Mouse (Mus musculus): ENCODE measurements around the gene Crat. TPM values are rescaled to one million over a fixed set of nuclear protein-coding genes. Genes with fewer than 3 reads are reported as not detected.
"Not testable (repeated sequence)": the region's sequence is repeated elsewhere in the genome, so short reads cannot be mapped to it uniquely, and the experiment has no call there.

Gene Crat
- polyA plus RNA-seq, 1 experiment from 2014 or later, result 16.3 TPM

GRCm38 (mm10) chr2:30436809-30437208, 21.2 kb upstream of the Crat start:
- H3K27ac ChIP-seq, result no peak overlapping the region
- no peak for ATAC-seq
- H3K9ac ChIP-seq, result no peak overlapping the region
- no peaks in the 10 kb centered on the region for H3K27me3 ChIP-seq
- no peak overlapping the region for H3K4me3 ChIP-seq
- peaks cover 24% of the 10 kb centered on the region for H3K4me1 ChIP-seq
- 87% methylated on average over 4 of the region's 4 CpGs for WGBS
- H3K36me3 ChIP-seq (ENCODE audit: poor library complexity, severe bottlenecking), result peaks cover 73% of the 10 kb centered on the region
- H3K9me3 ChIP-seq (replicated peaks), result no peaks in the 10 kb centered on the region
- no peak overlapping the region for H3K4me2 ChIP-seq

- H3K36me3 ChIP-seq (ENCODE audit: poor library complexity, severe bottlenecking), result peaks cover 79% of the 10 kb centered on the region
- peak; percentile 14; the same call in 1 of the 2 replicates for ATAC-seq
- H3K27ac ChIP-seq, result no peak overlapping the region
- peaks cover 18% of the 10 kb centered on the region for H3K4me1 ChIP-seq
- no peak overlapping the region for H3K9ac ChIP-seq
- no peaks in the 10 kb centered on the region for H3K27me3 ChIP-seq
- no peaks in the 10 kb centered on the region for H3K9me3 ChIP-seq (replicated peaks)
- no peak overlapping the region for H3K4me2 ChIP-seq
- 81% methylated on average over 5 of the region's 5 CpGs for WGBS
- no peak overlapping the region for H3K4me3 ChIP-seq
Measured at GRCm38 (mm10) chr2:30436156-30436545, 20.5 kb upstream of the Crat start.

GRCm38 (mm10) chr2:30435326-30436155, 19.9 kb upstream of the Crat start:
- Histone ChIP-seq H3K4me3 (no peak overlapping the region), H3K27ac (no peak overlapping the region), H3K4me1 (peaks cover 12% of the 10 kb centered on the region), H3K9ac (no peak overlapping the region), H3K4me2 (no peak overlapping the region), H3K9me3 (replicated peaks) (no peaks in the 10 kb centered on the region), H3K36me3 (ENCODE audit: poor library complexity, severe bottlenecking) (peaks cover 86% of the 10 kb centered on the region), H3K27me3 (no peaks in the 10 kb centered on the region)
- ATAC-seq, result peak; percentile 77
- WGBS, result 60% methylated on average over 5 of the region's 5 CpGs

- H3K36me3 ChIP-seq (ENCODE audit: poor library complexity, severe bottlenecking), result peaks cover 79% of the 10 kb centered on the region
- H3K9me3 ChIP-seq (replicated peaks), result no peaks in the 10 kb centered on the region
- no peak for ATAC-seq
- H3K4me2 ChIP-seq, result no peak overlapping the region
- no peaks in the 10 kb centered on the region for H3K4me1 ChIP-seq
- H3K9ac ChIP-seq, result no peak overlapping the region
- no peaks in the 10 kb centered on the region for H3K27me3 ChIP-seq
- H3K4me3 ChIP-seq, result no peak overlapping the region
- no peak overlapping the region for H3K27ac ChIP-seq
Measured at GRCm38 (mm10) chr2:30429156-30429555, 13.5 kb upstream of the Crat start.

GRCm38 (mm10) chr2:30421432-30421831, 5.8 kb upstream of the Crat start:
- ATAC-seq, result no peak
- WGBS, result 89% methylated on average over 4 of the region's 4 CpGs
- Histone ChIP-seq H3K4me1 (peaks cover 30% of the 10 kb centered on the region), H3K27me3 (no peaks in the 10 kb centered on the region), H3K4me3 (no peak overlapping the region), H3K4me2 (no peak overlapping the region), H3K27ac (no peak overlapping the region), H3K9ac (no peak overlapping the region), H3K36me3 (ENCODE audit: poor library complexity, severe bottlenecking) (peaks cover 8% of the 10 kb centered on the region), H3K9me3 (replicated peaks) (no peaks in the 10 kb centered on the region)

- WGBS, result 30% methylated on average over 10 of the region's 10 CpGs
- no peaks in the 10 kb centered on the region for H3K9me3 ChIP-seq (replicated peaks)
- H3K27ac ChIP-seq, result no peak overlapping the region; the same call in 1 of the 2 replicates
- peaks cover 42% of the 10 kb centered on the region for H3K4me1 ChIP-seq
- ATAC-seq, result no peak
- no peaks in the 10 kb centered on the region for H3K27me3 ChIP-seq
- peaks cover 6% of the 10 kb centered on the region; the same call in 1 of the 2 replicates for H3K36me3 ChIP-seq (ENCODE audit: poor library complexity, severe bottlenecking)
- H3K4me2 ChIP-seq, result peak overlapping the region; percentile 22
- H3K9ac ChIP-seq, result peak overlapping the region; percentile 51
- no peak overlapping the region for H3K4me3 ChIP-seq
Measured at GRCm38 (mm10) chr2:30419112-30419511, 3.5 kb upstream of the Crat start.

- H3K4me2 ChIP-seq, result peak overlapping the region; percentile 22; the same call in 1 of the 2 replicates
- ATAC-seq, result no peak
- no peak overlapping the region for H3K27ac ChIP-seq
- H3K9me3 ChIP-seq (replicated peaks), result no peaks in the 10 kb centered on the region
- peaks cover 48% of the 10 kb centered on the region for H3K4me1 ChIP-seq
- no peak overlapping the region for H3K4me3 ChIP-seq
- H3K9ac ChIP-seq, result peak overlapping the region; percentile 51
- no peaks in the 10 kb centered on the region for H3K27me3 ChIP-seq
- peaks cover 6% of the 10 kb centered on the region; the same call in 1 of the 2 replicates for H3K36me3 ChIP-seq (ENCODE audit: poor library complexity, severe bottlenecking)
- 77% methylated on average over 6 of the region's 6 CpGs for WGBS
Measured at GRCm38 (mm10) chr2:30418259-30418658, 2.6 kb upstream of the Crat start.

GRCm38 (mm10) chr2:30417595-30418165, 2.1 kb upstream of the Crat start:
- 77% methylated on average over 5 of the region's 5 CpGs for WGBS
- no peaks in the 10 kb centered on the region for H3K27me3 ChIP-seq
- H3K36me3 ChIP-seq (ENCODE audit: poor library complexity, severe bottlenecking), result peaks cover 6% of the 10 kb centered on the region; the same call in 1 of the 2 replicates
- H3K4me1 ChIP-seq, result peaks cover 51% of the 10 kb centered on the region
- peak overlapping the region; percentile 77 for H3K4me2 ChIP-seq
- H3K4me3 ChIP-seq, result no peak overlapping the region
- peak overlapping the region; percentile 51; the same call in 1 of the 2 replicates for H3K9ac ChIP-seq
- no peak for ATAC-seq
- H3K27ac ChIP-seq, result no peak overlapping the region
- no peaks in the 10 kb centered on the region for H3K9me3 ChIP-seq (replicated peaks)

GRCm38 (mm10) chr2:30417154-30417553, 1.5 kb upstream of the Crat start:
- Histone ChIP-seq H3K4me2 (peak overlapping the region; percentile 77), H3K9ac (peak overlapping the region; percentile 95; the same call in 1 of the 2 replicates), H3K4me1 (peaks cover 52% of the 10 kb centered on the region), H3K4me3 (peak overlapping the region; percentile 83)
- not testable (repeated sequence) for H3K9me3 ChIP-seq (replicated peaks); H3K27me3 ChIP-seq; ATAC-seq; H3K27ac ChIP-seq; H3K36me3 ChIP-seq (ENCODE audit: poor library complexity, severe bottlenecking)
- 84% methylated on average over 6 of the region's 6 CpGs for WGBS

GRCm38 (mm10) chr2:30416649-30416965, 994 bp upstream of the Crat start:
- Histone ChIP-seq H3K4me3 (peak overlapping the region; percentile 83), H3K27me3 (no peaks in the 10 kb centered on the region), H3K4me2 (peak overlapping the region; percentile 77), H3K4me1 (peaks cover 52% of the 10 kb centered on the region), H3K9me3 (replicated peaks) (no peaks in the 10 kb centered on the region), H3K9ac (peak overlapping the region; percentile 95), H3K36me3 (ENCODE audit: poor library complexity, severe bottlenecking) (peaks cover 7% of the 10 kb centered on the region; the same call in 1 of the 2 replicates), H3K27ac (peak overlapping the region; percentile 97)
- WGBS, result under 1% methylated on average over 7 of the region's 7 CpGs
- no peak for ATAC-seq

GRCm38 (mm10) chr2:30415936-30416648, 479 bp upstream of the Crat start, which contains the start of gene Ptpa:
Gene Ptpa, plus strand, starts transcription at chr2:30416039.
- peak within 1 kb of the TSS; percentile 95 for H3K9ac ChIP-seq
- no peaks in the 10 kb centered on the region for H3K9me3 ChIP-seq (replicated peaks)
- peak; percentile 95 for ATAC-seq
- H3K27me3 ChIP-seq, result no peaks in the 10 kb centered on the region
- H3K4me3 ChIP-seq, result peak within 1 kb of the TSS; percentile 83
- peaks cover 8% of the 10 kb centered on the region; the same call in 1 of the 2 replicates for H3K36me3 ChIP-seq (ENCODE audit: poor library complexity, severe bottlenecking)
- peak within 1 kb of the TSS; percentile 77 for H3K4me2 ChIP-seq
- WGBS, result under 1% methylated on average over 61 of the region's 67 CpGs
- peaks cover 52% of the 10 kb centered on the region for H3K4me1 ChIP-seq
- H3K27ac ChIP-seq, result peak within 1 kb of the TSS; percentile 97

GRCm38 (mm10) chr2:30414681-30415080, 932 bp downstream of the Crat start:
- H3K27ac ChIP-seq, result no peak overlapping the region
- H3K27me3 ChIP-seq, result no peaks in the 10 kb centered on the region
- H3K4me1 ChIP-seq, result peaks cover 52% of the 10 kb centered on the region
- no peaks in the 10 kb centered on the region for H3K9me3 ChIP-seq (replicated peaks)
- WGBS, result 50% methylated on average over 5 of the region's 5 CpGs
- no peak for ATAC-seq
- H3K4me3 ChIP-seq, result peak overlapping the region; percentile 83
- H3K9ac ChIP-seq, result peak overlapping the region; percentile 95
- H3K36me3 ChIP-seq (ENCODE audit: poor library complexity, severe bottlenecking), result peaks cover 10% of the 10 kb centered on the region
- peak overlapping the region; percentile 77 for H3K4me2 ChIP-seq
